Mouse (Mus musculus): ENCODE measurements around the gene Gm20458. TPM values are rescaled to one million over a fixed set of nuclear protein-coding genes. Genes with fewer than 3 reads are reported as not detected.
A peak's percentile ranks its signal among the peaks of the same experiment; 100 is the strongest.

The Gm20458 gene
- total and polyA plus RNA-seq, 2 experiments: 0.46 to 14.2 TPM

DNA sequence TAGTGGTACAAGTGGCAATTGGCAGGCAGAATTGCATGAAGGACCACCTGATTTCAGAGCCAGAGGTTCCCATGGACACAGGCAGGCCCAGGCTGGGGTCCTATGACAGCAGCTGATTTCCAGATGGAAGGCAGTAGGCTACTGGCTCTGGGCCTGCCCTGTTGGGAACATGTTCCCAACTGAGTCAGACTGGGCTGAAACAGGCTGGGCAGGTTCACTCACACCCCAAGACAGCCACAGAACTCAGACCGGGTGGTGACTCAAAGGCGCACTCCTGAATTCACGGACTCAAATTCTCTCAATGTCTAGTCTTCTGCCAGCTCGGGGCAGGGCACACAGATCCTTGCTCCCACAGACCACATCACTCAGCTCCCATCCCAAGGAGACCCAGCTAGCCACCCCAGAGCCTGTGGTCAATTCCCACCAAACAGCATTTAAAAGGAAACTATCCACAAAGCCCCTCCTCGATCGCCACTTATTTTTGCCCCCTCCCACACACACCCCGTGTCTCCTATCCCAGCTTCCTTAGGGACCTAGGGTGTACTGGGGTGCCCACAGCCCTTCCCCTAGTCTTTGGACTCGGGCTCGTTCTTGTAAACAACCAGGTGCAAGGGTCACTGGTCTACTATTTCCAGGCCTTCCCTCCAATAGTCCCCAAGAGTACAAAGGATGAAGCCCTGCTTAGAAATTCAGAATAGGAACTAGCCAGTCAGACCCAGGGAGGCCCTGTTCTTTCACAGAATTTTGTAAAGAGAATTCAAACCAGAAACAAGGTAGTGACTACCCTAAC is 28.9 kb upstream of the Gm20458 start:
- peak overlapping the region; percentile 76 for H3K27ac ChIP-seq (replicated peaks; ENCODE audit: insufficient read depth, low read depth, low read length)
- DNase-seq (ENCODE audit: extremely low read depth, low read depth, low spot score): peak; percentile 90
- WGBS: 27% methylated on average over 9 of the region's 9 CpGs
- H3K4me1 ChIP-seq (ENCODE audit: control insufficient read depth, insufficient read depth, low read length): peaks cover 66% of the 10 kb centered on the region
- H3K4me3 ChIP-seq (ENCODE audit: insufficient read depth, low read depth, low read length): no peak overlapping the region
- H3K79me2 ChIP-seq (ENCODE audit: control insufficient read depth, insufficient read depth, low read length): peaks cover 19% of the 10 kb centered on the region; the same call in 1 of the 2 replicates
- peak overlapping the region; percentile 42 for H3K9ac ChIP-seq (ENCODE audit: low read depth, low read length)
- H3K36me3 ChIP-seq (ENCODE audit: control insufficient read depth, insufficient read depth, low read length): peaks cover 49% of the 10 kb centered on the region
- TF ChIP-seq POLR2A (IDR thresholded peaks at IDR 0.05; ENCODE audit: extremely low read depth, insufficient read depth, low read length): no peak
- TF ChIP-seq CTCF (IDR thresholded peaks at IDR 0.05; ENCODE audit: low read depth, low read length): no peak
- no peaks in the 10 kb centered on the region for H3K27me3 ChIP-seq (ENCODE audit: control insufficient read depth, insufficient read depth, low read length)

DNA sequence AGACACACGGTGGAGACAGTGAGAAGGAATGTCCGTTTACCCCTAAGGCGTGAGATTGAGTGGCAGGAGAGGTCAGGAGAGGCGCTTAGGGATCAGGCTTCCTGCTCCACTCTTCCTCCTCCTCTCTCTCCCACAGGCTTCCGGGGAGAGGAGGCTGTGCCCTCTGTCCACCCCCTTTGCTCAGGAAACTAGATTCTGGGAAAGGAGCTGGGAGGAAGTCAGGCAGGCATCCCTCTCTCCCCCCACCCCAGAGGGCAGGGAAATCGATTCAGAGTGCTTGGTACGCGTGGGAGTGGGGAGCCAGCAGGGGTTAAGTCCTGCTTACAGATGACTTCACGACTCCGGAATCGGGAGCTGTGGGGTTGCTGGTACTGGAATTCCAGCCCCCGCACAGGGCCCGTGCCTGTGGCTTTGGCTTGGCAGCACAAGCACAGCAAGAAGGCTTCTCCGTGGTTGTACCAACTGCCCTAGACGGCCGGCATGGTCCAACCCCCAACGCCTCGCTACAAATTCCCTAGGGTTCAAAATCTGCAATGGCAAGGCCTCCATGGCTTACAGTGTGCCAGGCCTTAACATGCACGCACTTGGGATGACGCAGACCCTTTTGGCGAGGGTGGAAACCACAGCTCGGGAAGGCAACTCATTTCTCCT is 28.1 kb upstream of the Gm20458 start:
- H3K4me1 ChIP-seq (ENCODE audit: control insufficient read depth, insufficient read depth, low read length): peaks cover 63% of the 10 kb centered on the region
- 0 out of 2 replicates have a peak, but pooled peaks have one; percentile 10 for TF ChIP-seq POLR2A (IDR thresholded peaks at IDR 0.05; ENCODE audit: extremely low read depth, insufficient read depth, low read length)
- no peak for TF ChIP-seq CTCF (IDR thresholded peaks at IDR 0.05; ENCODE audit: low read depth, low read length)
- H3K27me3 ChIP-seq (ENCODE audit: control insufficient read depth, insufficient read depth, low read length): no peaks in the 10 kb centered on the region
- 10% methylated on average over 22 of the region's 22 CpGs for WGBS
- H3K9ac ChIP-seq (ENCODE audit: low read depth, low read length): peak overlapping the region; percentile 42
- H3K36me3 ChIP-seq (ENCODE audit: control insufficient read depth, insufficient read depth, low read length): peaks cover 41% of the 10 kb centered on the region
- H3K27ac ChIP-seq (replicated peaks; ENCODE audit: insufficient read depth, low read depth, low read length): peak overlapping the region; percentile 76
- DNase-seq (ENCODE audit: extremely low read depth, low read depth, low spot score): peak; percentile 84
- peak overlapping the region; percentile 41; the same call in 1 of the 2 replicates for H3K4me3 ChIP-seq (ENCODE audit: insufficient read depth, low read depth, low read length)
- peaks cover 24% of the 10 kb centered on the region; the same call in 1 of the 2 replicates for H3K79me2 ChIP-seq (ENCODE audit: control insufficient read depth, insufficient read depth, low read length)

DNA sequence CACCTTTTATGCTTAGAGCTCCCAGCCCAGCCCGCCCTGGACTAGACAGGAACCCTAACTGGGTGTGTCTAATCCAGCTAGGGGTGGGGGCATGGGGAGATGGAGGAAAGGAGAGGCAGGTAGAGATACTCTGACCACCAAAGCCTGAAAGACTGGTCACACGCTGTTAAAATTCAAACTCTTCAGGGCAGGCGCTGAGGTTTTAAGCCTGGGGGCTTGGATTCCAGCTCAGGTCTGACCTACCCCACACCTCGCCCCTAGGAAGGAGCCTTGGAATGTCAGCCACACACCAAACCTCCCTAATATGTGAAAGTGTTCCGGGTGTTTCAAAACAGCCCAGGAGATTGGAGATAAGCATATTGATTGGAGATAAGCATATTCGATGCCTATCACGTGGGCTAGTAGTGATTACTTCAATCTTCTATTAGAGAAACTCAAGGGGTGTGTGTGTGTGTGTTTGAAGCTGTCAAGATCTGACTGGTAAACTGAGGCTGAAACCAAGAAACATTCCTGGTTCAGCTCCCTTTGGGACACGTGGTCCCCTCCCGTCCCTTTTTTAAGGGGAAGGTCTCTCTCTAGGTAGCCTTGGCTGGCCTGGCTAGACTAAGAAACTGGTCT is 27.4 kb upstream of the Gm20458 start:
- Histone ChIP-seq H3K4me3 (ENCODE audit: insufficient read depth, low read depth, low read length) (peak overlapping the region; percentile 2; the same call in 1 of the 2 replicates), H3K79me2 (ENCODE audit: control insufficient read depth, insufficient read depth, low read length) (peaks cover 24% of the 10 kb centered on the region; the same call in 1 of the 2 replicates), H3K9ac (ENCODE audit: low read depth, low read length) (peak overlapping the region; percentile 58), H3K4me1 (ENCODE audit: control insufficient read depth, insufficient read depth, low read length) (peaks cover 62% of the 10 kb centered on the region), H3K27me3 (ENCODE audit: control insufficient read depth, insufficient read depth, low read length) (no peaks in the 10 kb centered on the region), H3K36me3 (ENCODE audit: control insufficient read depth, insufficient read depth, low read length) (peaks cover 34% of the 10 kb centered on the region), H3K27ac (replicated peaks; ENCODE audit: insufficient read depth, low read depth, low read length) (peak overlapping the region; percentile 91)
- peak; percentile 90 for DNase-seq (ENCODE audit: extremely low read depth, low read depth, low spot score)
- no peak for TF ChIP-seq CTCF (IDR thresholded peaks at IDR 0.05; ENCODE audit: low read depth, low read length)
- TF ChIP-seq POLR2A (IDR thresholded peaks at IDR 0.05; ENCODE audit: extremely low read depth, insufficient read depth, low read length): no peak
- WGBS: 24% methylated on average over 9 of the region's 9 CpGs

DNA sequence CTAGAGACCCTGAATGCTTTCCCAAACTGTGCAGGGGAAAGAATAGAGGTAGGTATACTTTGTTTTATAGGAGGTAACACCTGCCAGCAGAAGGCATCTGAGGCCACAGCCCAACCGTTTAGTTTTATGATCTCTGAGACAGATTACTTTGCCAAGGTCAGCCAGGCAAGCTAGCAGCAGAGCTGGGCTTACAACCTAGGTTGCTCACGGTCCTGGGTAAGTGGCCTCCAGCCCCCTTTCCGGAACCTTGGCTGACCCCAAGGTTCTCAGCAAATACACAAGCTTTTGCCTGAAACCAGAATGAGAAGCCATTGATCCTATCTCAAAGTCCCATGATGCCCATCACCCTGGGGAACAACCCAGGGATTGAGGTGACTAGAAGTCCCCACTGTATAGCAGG is 26.1 kb upstream of the Gm20458 start:
- Histone ChIP-seq H3K4me1 (ENCODE audit: control insufficient read depth, insufficient read depth, low read length) (peaks cover 53% of the 10 kb centered on the region), H3K79me2 (ENCODE audit: control insufficient read depth, insufficient read depth, low read length) (peaks cover 24% of the 10 kb centered on the region; the same call in 1 of the 2 replicates), H3K27ac (replicated peaks; ENCODE audit: insufficient read depth, low read depth, low read length) (peak overlapping the region; percentile 91), H3K27me3 (ENCODE audit: control insufficient read depth, insufficient read depth, low read length) (no peaks in the 10 kb centered on the region), H3K36me3 (ENCODE audit: control insufficient read depth, insufficient read depth, low read length) (peaks cover 27% of the 10 kb centered on the region), H3K4me3 (ENCODE audit: insufficient read depth, low read depth, low read length) (peak overlapping the region; percentile 6; the same call in 1 of the 2 replicates), H3K9ac (ENCODE audit: low read depth, low read length) (peak overlapping the region; percentile 58)
- TF ChIP-seq POLR2A (IDR thresholded peaks at IDR 0.05; ENCODE audit: extremely low read depth, insufficient read depth, low read length) (no peak), CTCF (IDR thresholded peaks at IDR 0.05; ENCODE audit: low read depth, low read length) (no peak)
- WGBS: 23% methylated on average over 3 of the region's 3 CpGs
- DNase-seq (ENCODE audit: extremely low read depth, low read depth, low spot score): peak; percentile 73

- 12% methylated on average over 5 of the region's 5 CpGs for WGBS
- no peaks in the 10 kb centered on the region for H3K27me3 ChIP-seq (ENCODE audit: control insufficient read depth, insufficient read depth, low read length)
- peaks cover 27% of the 10 kb centered on the region for H3K36me3 ChIP-seq (ENCODE audit: control insufficient read depth, insufficient read depth, low read length)
- H3K27ac ChIP-seq (replicated peaks; ENCODE audit: insufficient read depth, low read depth, low read length): peak overlapping the region; percentile 91
- H3K4me3 ChIP-seq (ENCODE audit: insufficient read depth, low read depth, low read length): peak overlapping the region; percentile 26; the same call in 1 of the 2 replicates
- H3K9ac ChIP-seq (ENCODE audit: low read depth, low read length): peak overlapping the region; percentile 58
- peaks cover 48% of the 10 kb centered on the region for H3K4me1 ChIP-seq (ENCODE audit: control insufficient read depth, insufficient read depth, low read length)
- no peak for TF ChIP-seq POLR2A (IDR thresholded peaks at IDR 0.05; ENCODE audit: extremely low read depth, insufficient read depth, low read length)
- no peak for TF ChIP-seq CTCF (IDR thresholded peaks at IDR 0.05; ENCODE audit: low read depth, low read length)
- DNase-seq (ENCODE audit: extremely low read depth, low read depth, low spot score): peak; percentile 78
- peaks cover 31% of the 10 kb centered on the region; the same call in 1 of the 2 replicates for H3K79me2 ChIP-seq (ENCODE audit: control insufficient read depth, insufficient read depth, low read length)
These were observed 25.3 kb upstream of the Gm20458 start for GRCm38 (mm10) chr2:164435216-164436090.
